Comparison of ENCODE assay signal across 30 mouse cellular contexts in genomic region chr16:90303988-90304299, GRCm38 (mm10). TPM values are rescaled to one million over a fixed set of nuclear protein-coding genes. Genes with fewer than 3 reads are reported as not detected.
DNase-seq lines count a peak whose midpoint lies in the region; ATAC-seq and TF ChIP-seq lines count a peak whose summit lies in the region.
"Had no signal": no experiment of that assay in that cellular context is flagged by ENCODE, and none has a peak within 500 bp of the region (broad histone marks: within the 10 kb centered on the region; RNA-seq: fewer than 3 reads in every experiment).

No protein-coding gene starts in this region.

- peak; percentile 53; the same call in 1 of the 2 replicates for ATAC-seq in heart, embryonic 15.5 days (replicated peaks; ENCODE audit: insufficient number of reproducible peaks, insufficient read depth, low FRiP score, low read depth)
- peak; percentile 61; the same call in 1 of the 2 replicates for ATAC-seq in limb, embryonic 14.5 days (ENCODE audit: low FRiP score, low read depth)
- ATAC-seq: forebrain, embryonic 15.5 days; hindbrain, embryonic 16.5 days; intestine, embryonic 15.5 days; Patski had no signal

- no peak overlapping the region for H3K9ac ChIP-seq in heart, embryonic 15.5 days
- H3K9ac ChIP-seq in limb, embryonic 14.5 days (ENCODE audit: low read depth, low read length, severe bottlenecking): no peak overlapping the region
- H3K9ac ChIP-seq: embryonic facial prominence, embryonic 12.5 days; forebrain, embryonic 12.5 days; forebrain, embryonic 15.5 days; heart, embryonic 13.5 days; hindbrain, embryonic 13.5 days; intestine, embryonic 15.5 days had no signal

- H3K4me3 ChIP-seq in gastrocnemius, adult 2 months: no peak overlapping the region
- no peak overlapping the region for H3K4me3 ChIP-seq in heart, embryonic 15.5 days
- H3K4me3 ChIP-seq in limb, embryonic 14.5 days (replicated peaks; ENCODE audit: low read length): no peak overlapping the region
- H3K4me3 ChIP-seq in limb, embryonic 10.5 days: no peak overlapping the region
- H3K4me3 ChIP-seq in myocyte: no peak overlapping the region
- H3K4me3 ChIP-seq: embryonic facial prominence, embryonic 12.5 days; erythroblast, embryonic 14.5 days; forebrain, embryonic 12.5 days; forebrain, embryonic 15.5 days; heart, adult 2 months; heart, embryonic 13.5 days; hindbrain, embryonic 10.5 days; hindbrain, embryonic 13.5 days; intestine, embryonic 15.5 days had no signal

- no peaks in the 10 kb centered on the region for H3K79me2 ChIP-seq in myocyte (ENCODE audit: control insufficient read depth, insufficient read depth)

- no peak overlapping the region for H3ac ChIP-seq in myocyte (ENCODE audit: control insufficient read depth, insufficient read length)

- no peak overlapping the region for H3K4me2 ChIP-seq in heart, embryonic 15.5 days
- H3K4me2 ChIP-seq in limb, embryonic 14.5 days (replicated peaks; ENCODE audit: low read depth, low read length, severe bottlenecking): no peak overlapping the region
- H3K4me2 ChIP-seq in myocyte (ENCODE audit: low read depth): peak overlapping the region; percentile 40
- H3K4me2 ChIP-seq: embryonic facial prominence, embryonic 12.5 days; forebrain, embryonic 12.5 days; forebrain, embryonic 15.5 days; heart, embryonic 13.5 days; hindbrain, embryonic 13.5 days; intestine, embryonic 15.5 days had no signal

- TF ChIP-seq POLR2A in limb, embryonic 14.5 days (IDR thresholded peaks at IDR 0.05; ENCODE audit: borderline replicate concordance, extremely low read depth, insufficient read depth, insufficient read length): no peak
- TF ChIP-seq POLR2A in myocyte (IDR thresholded peaks at IDR 0.05; ENCODE audit: insufficient read length, low read depth): no peak

- no peak for DNase-seq in gastrocnemius, adult 2 months
- DNase-seq in gastrocnemius, postnatal 4 days (ENCODE audit: low spot score in 2 of 2): no peak
- DNase-seq in heart, adult 11 months: no peak
- no peak for DNase-seq in limb, embryonic 14.5 days (ENCODE audit: low spot score)
- no peak for DNase-seq in limb, embryonic 10.5 days (ENCODE audit: low spot score)
- DNase-seq in kidney, adult 8-10 months: no peak
- DNase-seq: adrenal gland, postnatal 10 days; adrenal gland, postnatal 36 days; B cell, adult 2 months; cerebellum, adult 18-20 months; cerebellum, adult 9-10 months; cerebellum, postnatal 14 days; gastrocnemius, postnatal 10 days; gastrocnemius, postnatal 36 days; heart, adult 2 months; heart, postnatal 36 days; kidney, adult 11 months had no signal

- no peak for TF ChIP-seq CTCF in gastrocnemius, adult 2 months (IDR thresholded peaks at IDR 0.05)

- WGBS in heart, embryonic 15.5 days: 41% methylated on average over 2 of the region's 2 CpGs
- WGBS in limb, embryonic 14.5 days: 82% methylated on average over 2 of the region's 2 CpGs
- 95% methylated on average over 2 of the region's 2 CpGs for WGBS in limb, embryonic 10.5 days

- H3K27ac ChIP-seq in gastrocnemius, adult 2 months: peak overlapping the region; percentile 12; the same call in 1 of the 2 replicates
- peak overlapping the region; percentile 65; the same call in 1 of the 2 replicates for H3K27ac ChIP-seq in heart, embryonic 15.5 days
- H3K27ac ChIP-seq in limb, embryonic 14.5 days (replicated peaks; ENCODE audit: low read depth, low read length): no peak overlapping the region
- H3K27ac ChIP-seq in limb, embryonic 10.5 days: no peak overlapping the region
- H3K27ac ChIP-seq: embryonic facial prominence, embryonic 12.5 days; forebrain, embryonic 12.5 days; forebrain, embryonic 15.5 days; heart, adult 2 months; heart, embryonic 13.5 days; hindbrain, embryonic 10.5 days; hindbrain, embryonic 13.5 days; intestine, embryonic 15.5 days had no signal

- intact Hi-C loops in gastrocnemius, adult 2 months (cut with DNase I): no loop called here

- no peaks in the 10 kb centered on the region for H3K9me3 ChIP-seq in heart, embryonic 15.5 days (replicated peaks)
- no peaks in the 10 kb centered on the region for H3K9me3 ChIP-seq in limb, embryonic 14.5 days (ENCODE audit: control insufficient read depth, low read length)
- no peaks in the 10 kb centered on the region for H3K9me3 ChIP-seq in limb, embryonic 10.5 days (replicated peaks)
- H3K9me3 ChIP-seq: embryonic facial prominence, embryonic 12.5 days; forebrain, embryonic 12.5 days; forebrain, embryonic 15.5 days; G1E; heart, embryonic 13.5 days; hindbrain, embryonic 10.5 days; hindbrain, embryonic 13.5 days; intestine, embryonic 15.5 days had no signal

- H3K4me1 ChIP-seq in heart, embryonic 15.5 days (replicated peaks): peaks cover 14% of the 10 kb centered on the region
- H3K4me1 ChIP-seq in limb, embryonic 14.5 days (ENCODE audit: control insufficient read depth, insufficient read depth, low read length): no peaks in the 10 kb centered on the region
- peaks cover 10% of the 10 kb centered on the region for H3K4me1 ChIP-seq in limb, embryonic 10.5 days
- H3K4me1 ChIP-seq: embryonic facial prominence, embryonic 12.5 days; intestine, embryonic 15.5 days had no signal

- no peaks in the 10 kb centered on the region for H3K36me3 ChIP-seq in heart, embryonic 15.5 days
- no peaks in the 10 kb centered on the region for H3K36me3 ChIP-seq in limb, embryonic 14.5 days (ENCODE audit: control insufficient read depth, insufficient read depth, low read length)
- H3K36me3 ChIP-seq in limb, embryonic 10.5 days: no peaks in the 10 kb centered on the region
- H3K36me3 ChIP-seq in myocyte (ENCODE audit: control insufficient read depth, insufficient read depth): no peaks in the 10 kb centered on the region
- H3K36me3 ChIP-seq: embryonic facial prominence, embryonic 12.5 days; forebrain, embryonic 12.5 days; forebrain, embryonic 15.5 days; G1E; heart, embryonic 13.5 days; hindbrain, embryonic 10.5 days; hindbrain, embryonic 13.5 days; intestine, embryonic 15.5 days had no signal

- peaks cover 10% of the 10 kb centered on the region for H3K27me3 ChIP-seq in heart, embryonic 15.5 days
- H3K27me3 ChIP-seq in limb, embryonic 14.5 days (ENCODE audit: control insufficient read depth, insufficient read depth, low read length): no peaks in the 10 kb centered on the region
- no peaks in the 10 kb centered on the region for H3K27me3 ChIP-seq in limb, embryonic 10.5 days (ENCODE audit: low read depth, poor library complexity, severe bottlenecking)
- H3K27me3 ChIP-seq in myocyte (ENCODE audit: control insufficient read depth, insufficient read depth, insufficient read length): no peaks in the 10 kb centered on the region
- H3K27me3 ChIP-seq: embryonic facial prominence, embryonic 12.5 days; forebrain, embryonic 15.5 days; intestine, embryonic 15.5 days had no signal

TF ChIP-seq in myocyte, 11 proteins besides CTCF, POLR2A, EP300 and RAD21:
- TF ChIP-seq MYOD1 (IDR thresholded peaks at IDR 0.05; ENCODE audit: control insufficient read depth in 1 of 3, insufficient read length in 2 of 3, low read depth in 2 of 3) (peak in 1 of 3 experiments; percentile 0), REST (IDR thresholded peaks at IDR 0.05; ENCODE audit: insufficient read depth, insufficient read length) (no peak), TCF12 (IDR thresholded peaks at IDR 0.05; ENCODE audit: insufficient read depth, poor library complexity, severe bottlenecking) (no peak), E2F4 (IDR thresholded peaks at IDR 0.05; ENCODE audit: insufficient read depth) (no peak), USF1 (IDR thresholded peaks at IDR 0.05; ENCODE audit: low read depth) (no peak), POLR2AphosphoS2 (IDR thresholded peaks at IDR 0.05; ENCODE audit: insufficient read length, low read depth) (no peak), SRF (IDR thresholded peaks at IDR 0.05; ENCODE audit: control insufficient read depth, insufficient read length, low read depth) (no peak), TCF3 (IDR thresholded peaks at IDR 0.05; ENCODE audit: insufficient read length, low read depth) (no peak), CEBPB (IDR thresholded peaks at IDR 0.05; ENCODE audit: insufficient read depth, poor library complexity, severe bottlenecking) (no peak), MAX (IDR thresholded peaks at IDR 0.05; ENCODE audit: low read depth) (no peak), MYOG (IDR thresholded peaks at IDR 0.05; ENCODE audit: control insufficient read depth in 1 of 3, insufficient read depth in 1 of 3, insufficient read length in 2 of 3, low read depth in 2 of 3) (peak in 1 of 3 experiments; percentile 77)

RNA-seq across cellular contexts. Expression of gene Scaf4, which starts 19.6 kb away (rescaled TPM):
- total RNA-seq in gastrocnemius, adult 2 months (2021): 10 to 100 TPM; 19.4 to 20.3 TPM
- total RNA-seq in gastrocnemius, postnatal 4 days (2021): 10 to 100 TPM; 31.7 to 36.7 TPM
- 15.5 and 21.6 TPM in 2 replicates for polyA plus RNA-seq in heart, embryonic 15.5 days (2015; fragmentation: Nextera tagmentation; extraction: Ambion mirVana)
- polyA plus RNA-seq in limb, embryonic 14.5 days (2012; rRNA removed): 64.3 and 78.5 TPM in 2 replicates
- 24.8 and 31.9 TPM in 2 replicates for polyA plus RNA-seq in limb, embryonic 14.5 days (2014; fragmentation: Nextera tagmentation; extraction: Ambion mirVana)
- 38.8 and 39.6 TPM in 2 replicates for polyA plus RNA-seq in limb, embryonic 10.5 days (2016; fragmentation: Nextera tagmentation; extraction: Ambion mirVana)
- polyA plus RNA-seq in myocyte (2012; fragmentation: generic; extraction: Trizol): 14.1 TPM

Comparison
In these comparisons a context has a peak if more than half of its experiments do, and no peak if none do; other contexts are left out.
1. H3K27ac ChIP-seq: peak in gastrocnemius, adult 2 months (single experiment) and heart, embryonic 15.5 days (single experiment); none in limb, embryonic 14.5 days (single experiment) and limb, embryonic 10.5 days (single experiment).